Mouse (Mus musculus) urinary bladder, postnatal 0 days (tissue): Measurements from ENCODE around the gene Zmynd10. TPM values are rescaled to one million over a fixed set of nuclear protein-coding genes. Genes with fewer than 3 reads are reported as not detected.

Experiments
- polyA plus RNA-seq: library from polyadenylated mRNA; unstranded; fragments of >200 nt; fragmentation: Nextera tagmentation; extraction: Ambion mirVana; gene quantifications from 2 replicates; pipeline ENCODE4 v1.2.1, GENCODE M21; 2015

The Zmynd10 gene
- 0.44 and 0.52 TPM in 2 replicates for polyA plus RNA-seq

GRCm38 (mm10) chr9:107547026-107547425 is at the start of gene Zmynd10:
TSS of gene Zmynd10 (plus strand) at chr9:107547298.

GRCm38 (mm10) chr9:107533791-107534407 is 13.2 kb upstream of the Zmynd10 start, which contains the start of gene Tmem115:
TSS of gene Tmem115 (plus strand) at chr9:107533945.

GRCm38 (mm10) chr9:107541474-107542351 is 5.4 kb upstream of the Zmynd10 start, which contains the start of the genes Cyb561d2 and Nprl2:
TSS of gene Cyb561d2 (minus strand) at chr9:107542193.
TSS of gene Nprl2 (plus strand) at chr9:107542226.

GRCm38 (mm10) chr9:107551117-107551889 is 4.2 kb downstream of the Zmynd10 start, which contains the start of gene Rassf1:
TSS of gene Rassf1 (plus strand) at chr9:107551555.

GRCm38 (mm10) chr9:107563029-107563581 is 16.0 kb downstream of the Zmynd10 start, which contains the start of gene Tusc2:
TSS of gene Tusc2 (plus strand) at chr9:107563255.

GRCm38 (mm10) chr9:107567702-107568319 is 20.7 kb downstream of the Zmynd10 start, which contains the start of gene Hyal2:
TSS of gene Hyal2 (plus strand) at chr9:107567945.

GRCm38 (mm10) chr9:107576357-107577107 is 29.4 kb downstream of the Zmynd10 start, which contains the start of gene Hyal1:
TSS of gene Hyal1 (plus strand) at chr9:107576927.

GRCm38 (mm10) chr9:107578587-107578986 is 31.5 kb downstream of the Zmynd10 start, which contains the start of gene Naa80:
TSS of gene Naa80 (plus strand) at chr9:107578887.

GRCm38 (mm10) chr9:107580501-107581317 is 33.6 kb downstream of the Zmynd10 start, which contains the start of gene Hyal3:
TSS of gene Hyal3 (plus strand) at chr9:107580818.

GRCm38 (mm10) chr9:107586974-107587832 is 40.1 kb downstream of the Zmynd10 start, which contains the start of gene Ifrd2:
TSS of gene Ifrd2 (plus strand) at chr9:107587642.

Other genes with a start within 250 kb of the Zmynd10 start
- gene Hemk1, start 208.9 kb upstream of the Zmynd10 start, polyA plus RNA-seq = 6.3 and 8.1 TPM in 2 replicates
- gene 6430571L13Rik, start 206.7 kb upstream of the Zmynd10 start, polyA plus RNA-seq = 1.5 and 1.7 TPM in 2 replicates
- 0.08 and 0.12 TPM in 2 replicates for gene Cacna2d2, start 147.7 kb upstream of the Zmynd10 start, polyA plus RNA-seq
- 36.6 and 39.3 TPM in 2 replicates for gene Tmem115, start 13.4 kb upstream of the Zmynd10 start, polyA plus RNA-seq
- 16.3 and 17.5 TPM in 2 replicates for gene Cyb561d2, start 5.1 kb upstream of the Zmynd10 start, polyA plus RNA-seq
- 14.7 and 17.2 TPM in 2 replicates for gene Nprl2, start 5.1 kb upstream of the Zmynd10 start, polyA plus RNA-seq
- gene Rassf1, start 4.3 kb downstream of the Zmynd10 start, polyA plus RNA-seq = 61.6 and 67.2 TPM in 2 replicates
- 30.8 and 32.6 TPM in 2 replicates for gene Tusc2, start 16.0 kb downstream of the Zmynd10 start, polyA plus RNA-seq
- gene Hyal2, start 20.6 kb downstream of the Zmynd10 start, polyA plus RNA-seq = 37.4 and 43.1 TPM in 2 replicates
- 6.4 and 7.9 TPM in 2 replicates for gene Hyal1, start 29.6 kb downstream of the Zmynd10 start, polyA plus RNA-seq
- 9.7 and 14.0 TPM in 2 replicates for gene Naa80, start 31.6 kb downstream of the Zmynd10 start, polyA plus RNA-seq
- 0.60 and 0.61 TPM in 2 replicates for gene Hyal3, start 33.5 kb downstream of the Zmynd10 start, polyA plus RNA-seq
- 21.9 and 26.4 TPM in 2 replicates for gene Ifrd2, start 40.3 kb downstream of the Zmynd10 start, polyA plus RNA-seq
- 12.9 and 15.9 TPM in 2 replicates for gene Sema3b, start 61.9 kb downstream of the Zmynd10 start, polyA plus RNA-seq
- gene Gnai2, start 88.1 kb downstream of the Zmynd10 start, polyA plus RNA-seq = 285 and 303 TPM in 2 replicates
- 0.16 and 0.34 TPM in 2 replicates for gene Slc38a3, start 122.2 kb downstream of the Zmynd10 start, polyA plus RNA-seq
- gene Gnat1, start 132.4 kb downstream of the Zmynd10 start, polyA plus RNA-seq = 0.45 and 0.63 TPM in 2 replicates
- gene Sema3f, start 163.2 kb downstream of the Zmynd10 start, polyA plus RNA-seq = 10.7 and 12.1 TPM in 2 replicates
- 81.2 and 82.1 TPM in 2 replicates for gene Rbm5, start 223.7 kb downstream of the Zmynd10 start, polyA plus RNA-seq